Mouse (Mus musculus): ENCODE results near the gene Shroom2.

GRCm38 (mm10) chrX:152708359-152708758, 60.9 kb downstream of the Shroom2 start:
- TF ChIP-seq EP300 (IDR thresholded peaks at IDR 0.05; ENCODE audit: low read depth) (no peak), CTCF (IDR thresholded peaks at IDR 0.05; ENCODE audit: low read depth) (no peak)

Data from liver, embryonic 14.5 days (tissue).